Mouse (Mus musculus): ENCODE results near the gene Ucn.

DNA sequence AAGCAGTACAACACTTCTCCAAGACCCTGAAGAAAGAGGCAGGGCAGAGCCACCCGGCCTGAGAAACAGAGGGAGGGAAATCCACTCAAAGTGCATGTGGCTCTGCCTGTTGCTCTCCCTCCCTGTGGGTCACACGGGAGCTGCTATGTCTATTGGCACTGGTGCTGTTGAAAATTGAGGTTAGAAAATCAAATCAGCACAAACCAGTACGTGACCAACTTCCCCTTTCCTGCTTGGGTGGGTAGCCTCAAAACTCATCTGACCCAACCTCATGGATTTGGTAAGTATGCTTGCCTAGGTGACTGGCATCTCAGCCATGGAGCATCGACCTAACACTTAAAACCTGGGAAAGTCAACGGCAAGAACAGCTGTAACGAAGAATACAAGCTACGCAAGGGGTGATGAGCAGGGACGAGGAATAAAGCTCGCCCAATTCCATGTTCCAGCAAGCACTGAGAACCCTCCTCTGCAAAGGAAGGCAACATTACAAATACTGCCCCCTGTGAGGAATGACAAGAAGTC lies 32.8 kb downstream of the Ucn start, which contains the start of gene Dnajc5g:
- TF ChIP-seq POLR2A (IDR thresholded peaks at IDR 0.05; ENCODE audit: low read depth, low read length) (no peak), CTCF (IDR thresholded peaks at IDR 0.05; ENCODE audit: extremely low read depth, insufficient read length, insufficient replicate concordance, low read depth, low read length) (no peak)
